Mouse (Mus musculus) cortical plate, adult 2 months (tissue): ENCODE measurements around the gene Actbl2.

Experiments
- CTCF ChIP-seq: fragments of 200-500 bp; IDR thresholded peaks from 2 replicates; pipeline ENCODE4 v1.5.1; 2011; ENCODE audit warnings: mild to moderate bottlenecking, control low read depth, low read length; ENCODE audit not compliant: insufficient read depth; ENCODE audit errors: extremely low read depth
- POLR2A ChIP-seq: fragments of 200-500 bp; IDR thresholded peaks from 2 replicates; pipeline ENCODE4 v1.6.1; 2011; ENCODE audit warnings: mild to moderate bottlenecking, low read length, control low read depth; ENCODE audit not compliant: insufficient read depth; ENCODE audit errors: extremely low read depth

DNA sequence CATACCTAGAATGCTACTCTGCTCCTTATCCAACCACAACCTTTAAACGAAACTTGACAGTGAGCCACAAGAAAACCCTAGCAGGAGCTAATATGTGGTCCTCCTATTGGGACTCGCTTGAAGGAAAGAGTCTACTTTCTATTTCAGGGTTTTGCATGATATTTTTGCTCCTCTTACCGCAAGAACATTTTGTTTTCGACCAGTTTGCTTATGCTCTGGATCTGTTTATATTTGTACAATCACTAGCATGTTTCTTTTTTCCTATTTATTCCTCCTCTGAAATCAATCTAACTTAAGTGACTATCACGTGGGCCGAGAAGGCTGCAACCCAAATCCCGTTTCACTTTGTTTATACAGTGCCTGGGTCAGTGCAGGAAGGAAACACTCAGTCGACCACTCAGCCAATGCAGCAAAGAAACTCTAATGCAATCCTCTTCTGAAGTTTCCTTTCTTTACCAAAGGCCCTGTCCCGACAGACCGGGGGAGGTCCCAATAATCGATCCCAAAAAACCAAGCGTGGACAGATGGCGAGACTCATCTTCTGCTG is 15.0 kb downstream of the Actbl2 start:
- TF ChIP-seq CTCF (no peak), POLR2A (no peak)
